Mouse (Mus musculus): ENCODE results near the gene Poll. TPM values are rescaled to one million over a fixed set of nuclear protein-coding genes. Genes with fewer than 3 reads are reported as not detected.
A peak's percentile ranks its signal among the peaks of the same experiment; 100 is the strongest.

Poll gene
- polyA plus RNA-seq, 1 experiment: 11.6 TPM

GRCm38 (mm10) chr19:45602606-45603005, 42.3 kb upstream of the Poll start:
- no peak overlapping the region for H3K4me2 ChIP-seq (ENCODE audit: low read depth)
- no peaks in the 10 kb centered on the region for H3K79me2 ChIP-seq (ENCODE audit: control insufficient read depth, insufficient read depth)
- H3ac ChIP-seq (ENCODE audit: control insufficient read depth, insufficient read length): no peak overlapping the region
- no peaks in the 10 kb centered on the region for H3K36me3 ChIP-seq (ENCODE audit: control insufficient read depth, insufficient read depth)
- TF ChIP-seq CEBPB (IDR thresholded peaks at IDR 0.05; ENCODE audit: insufficient read depth, poor library complexity, severe bottlenecking) (no peak), SRF (IDR thresholded peaks at IDR 0.05; ENCODE audit: control insufficient read depth, insufficient read length, low read depth) (no peak), REST (IDR thresholded peaks at IDR 0.05; ENCODE audit: insufficient read depth, insufficient read length) (no peak), USF1 (IDR thresholded peaks at IDR 0.05; ENCODE audit: low read depth) (no peak), MYOD1 (IDR thresholded peaks at IDR 0.05; ENCODE audit: control insufficient read depth in 1 of 3, insufficient read length in 2 of 3, low read depth in 2 of 3) (no peak), MYOG (IDR thresholded peaks at IDR 0.05; ENCODE audit: control insufficient read depth in 1 of 3, insufficient read depth in 1 of 3, insufficient read length in 2 of 3, low read depth in 2 of 3) (no peak), TCF12 (IDR thresholded peaks at IDR 0.05; ENCODE audit: insufficient read depth, poor library complexity, severe bottlenecking) (no peak), MAX (IDR thresholded peaks at IDR 0.05; ENCODE audit: low read depth) (no peak), E2F4 (IDR thresholded peaks at IDR 0.05; ENCODE audit: insufficient read depth) (no peak), TCF3 (IDR thresholded peaks at IDR 0.05; ENCODE audit: insufficient read length, low read depth) (no peak), POLR2A (IDR thresholded peaks at IDR 0.05; ENCODE audit: insufficient read length, low read depth) (no peak), POLR2AphosphoS2 (IDR thresholded peaks at IDR 0.05; ENCODE audit: insufficient read length, low read depth) (no peak)
- H3K4me3 ChIP-seq: no peak overlapping the region
- H3K27me3 ChIP-seq (ENCODE audit: control insufficient read depth, insufficient read depth, insufficient read length): no peaks in the 10 kb centered on the region

GRCm38 (mm10) chr19:45597106-45597505, 36.8 kb upstream of the Poll start:
- TF ChIP-seq REST (IDR thresholded peaks at IDR 0.05; ENCODE audit: insufficient read depth, insufficient read length): no peak
- no peak overlapping the region for H3K4me3 ChIP-seq
- no peak overlapping the region for H3ac ChIP-seq (ENCODE audit: control insufficient read depth, insufficient read length)
- no peak overlapping the region for H3K4me2 ChIP-seq (ENCODE audit: low read depth)
- no peaks in the 10 kb centered on the region for H3K27me3 ChIP-seq (ENCODE audit: control insufficient read depth, insufficient read depth, insufficient read length)
- H3K36me3 ChIP-seq (ENCODE audit: control insufficient read depth, insufficient read depth): no peaks in the 10 kb centered on the region
- no peaks in the 10 kb centered on the region for H3K79me2 ChIP-seq (ENCODE audit: control insufficient read depth, insufficient read depth)

- no peak for TF ChIP-seq TCF12 (IDR thresholded peaks at IDR 0.05; ENCODE audit: insufficient read depth, poor library complexity, severe bottlenecking)
- TF ChIP-seq REST (IDR thresholded peaks at IDR 0.05; ENCODE audit: insufficient read depth, insufficient read length): no peak
- TF ChIP-seq MAX (IDR thresholded peaks at IDR 0.05; ENCODE audit: low read depth): no peak
- TF ChIP-seq CEBPB (IDR thresholded peaks at IDR 0.05; ENCODE audit: insufficient read depth, poor library complexity, severe bottlenecking): no peak
- no peak for TF ChIP-seq USF1 (IDR thresholded peaks at IDR 0.05; ENCODE audit: low read depth)
- TF ChIP-seq POLR2AphosphoS2 (IDR thresholded peaks at IDR 0.05; ENCODE audit: insufficient read length, low read depth): no peak
- no peak for TF ChIP-seq TCF3 (IDR thresholded peaks at IDR 0.05; ENCODE audit: insufficient read length, low read depth)
- TF ChIP-seq SRF (IDR thresholded peaks at IDR 0.05; ENCODE audit: control insufficient read depth, insufficient read length, low read depth): no peak
- TF ChIP-seq E2F4 (IDR thresholded peaks at IDR 0.05; ENCODE audit: insufficient read depth): no peak
- no peak for TF ChIP-seq MYOG (IDR thresholded peaks at IDR 0.05; ENCODE audit: control insufficient read depth in 1 of 3, insufficient read depth in 1 of 3, insufficient read length in 2 of 3, low read depth in 2 of 3)
- no peak for TF ChIP-seq POLR2A (IDR thresholded peaks at IDR 0.05; ENCODE audit: insufficient read length, low read depth)
- no peak for TF ChIP-seq MYOD1 (IDR thresholded peaks at IDR 0.05; ENCODE audit: control insufficient read depth in 1 of 3, insufficient read length in 2 of 3, low read depth in 2 of 3)
- no peak overlapping the region for H3ac ChIP-seq (ENCODE audit: control insufficient read depth, insufficient read length)
- no peaks in the 10 kb centered on the region for H3K27me3 ChIP-seq (ENCODE audit: control insufficient read depth, insufficient read depth, insufficient read length)
- H3K36me3 ChIP-seq (ENCODE audit: control insufficient read depth, insufficient read depth): no peaks in the 10 kb centered on the region
- no peaks in the 10 kb centered on the region for H3K79me2 ChIP-seq (ENCODE audit: control insufficient read depth, insufficient read depth)
- no peak overlapping the region for H3K4me3 ChIP-seq
- H3K4me2 ChIP-seq (ENCODE audit: low read depth): no peak overlapping the region
Observed at GRCm38 (mm10) chr19:45596434-45596833, 36.1 kb upstream of the Poll start.

- no peaks in the 10 kb centered on the region for H3K36me3 ChIP-seq (ENCODE audit: control insufficient read depth, insufficient read depth)
- H3ac ChIP-seq (ENCODE audit: control insufficient read depth, insufficient read length): no peak overlapping the region
- TF ChIP-seq MYOG (IDR thresholded peaks at IDR 0.05; ENCODE audit: control insufficient read depth in 1 of 3, insufficient read depth in 1 of 3, insufficient read length in 2 of 3, low read depth in 2 of 3) (peak in 1 of 3 experiments; percentile 4), SRF (IDR thresholded peaks at IDR 0.05; ENCODE audit: control insufficient read depth, insufficient read length, low read depth) (no peak), CEBPB (IDR thresholded peaks at IDR 0.05; ENCODE audit: insufficient read depth, poor library complexity, severe bottlenecking) (no peak)
- no peaks in the 10 kb centered on the region for H3K27me3 ChIP-seq (ENCODE audit: control insufficient read depth, insufficient read depth, insufficient read length)
- H3K4me3 ChIP-seq: no peak overlapping the region
- no peak overlapping the region for H3K4me2 ChIP-seq (ENCODE audit: low read depth)
- H3K79me2 ChIP-seq (ENCODE audit: control insufficient read depth, insufficient read depth): no peaks in the 10 kb centered on the region
Observed at GRCm38 (mm10) chr19:45596019-45596418, 35.7 kb upstream of the Poll start.

- no peak overlapping the region for H3K4me2 ChIP-seq (ENCODE audit: low read depth)
- H3ac ChIP-seq (ENCODE audit: control insufficient read depth, insufficient read length): no peak overlapping the region
- no peaks in the 10 kb centered on the region for H3K79me2 ChIP-seq (ENCODE audit: control insufficient read depth, insufficient read depth)
- no peak overlapping the region for H3K4me3 ChIP-seq
- no peaks in the 10 kb centered on the region for H3K27me3 ChIP-seq (ENCODE audit: control insufficient read depth, insufficient read depth, insufficient read length)
- TF ChIP-seq CEBPB (IDR thresholded peaks at IDR 0.05; ENCODE audit: insufficient read depth, poor library complexity, severe bottlenecking): no peak
- no peak for TF ChIP-seq USF1 (IDR thresholded peaks at IDR 0.05; ENCODE audit: low read depth)
- no peak for TF ChIP-seq SRF (IDR thresholded peaks at IDR 0.05; ENCODE audit: control insufficient read depth, insufficient read length, low read depth)
- H3K36me3 ChIP-seq (ENCODE audit: control insufficient read depth, insufficient read depth): no peaks in the 10 kb centered on the region
Observed at GRCm38 (mm10) chr19:45595481-45595880, 35.1 kb upstream of the Poll start.
